ENCODE assay signal across 12 mouse cellular contexts in the genomic region with DNA sequence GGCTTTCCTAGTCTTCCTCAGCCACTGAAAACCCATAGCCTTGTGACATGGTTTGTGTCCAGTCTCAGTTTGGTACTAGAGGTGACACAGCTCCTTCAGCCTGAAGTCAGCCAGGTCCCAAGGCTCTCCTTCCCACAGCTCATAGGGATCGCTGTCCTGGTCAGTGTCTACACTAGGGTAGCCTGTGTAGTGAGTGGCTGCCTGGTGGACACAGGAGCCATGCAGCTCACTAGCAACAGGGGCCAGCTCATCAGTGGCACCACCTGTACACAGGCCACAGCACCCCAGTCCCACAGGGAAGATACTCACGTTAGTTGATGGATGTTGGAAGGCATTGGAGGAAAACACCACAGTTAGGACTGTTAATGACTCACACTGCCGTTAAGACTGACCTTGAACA.
"Had no signal": no experiment of that assay in that cellular context is flagged by ENCODE, and none has a peak within 500 bp of the region (broad histone marks: within the 10 kb centered on the region; RNA-seq: fewer than 3 reads in every experiment).

No protein-coding gene starts in this region.

- H3K9ac ChIP-seq: limb, embryonic 12.5 days; liver, embryonic 15.5 days; neural tube, embryonic 12.5 days had no signal

- ATAC-seq: lung, postnatal 0 days had no signal

- H3K4me2 ChIP-seq: limb, embryonic 12.5 days; liver, embryonic 15.5 days; neural tube, embryonic 12.5 days had no signal

- DNase-seq: kidney, postnatal 25 days; layer of hippocampus, adult 9-11 months; lung, adult 2 months; lung, postnatal 36 days; midbrain, embryonic 14.5 days; thymus, adult 18-20 months; thymus, postnatal 14 days had no signal

- H3K4me3 ChIP-seq: limb, embryonic 12.5 days; liver, embryonic 15.5 days; midbrain, embryonic 10.5 days; neural tube, embryonic 12.5 days had no signal

- H3K27ac ChIP-seq: limb, embryonic 12.5 days; liver, embryonic 15.5 days; midbrain, embryonic 10.5 days; neural tube, embryonic 12.5 days had no signal

- H3K9me3 ChIP-seq: limb, embryonic 12.5 days; liver, embryonic 15.5 days; midbrain, embryonic 10.5 days; neural tube, embryonic 12.5 days had no signal

- H3K27me3 ChIP-seq: limb, embryonic 12.5 days; liver, embryonic 15.5 days; neural tube, embryonic 12.5 days had no signal

- H3K4me1 ChIP-seq: limb, embryonic 12.5 days; midbrain, embryonic 10.5 days; neural tube, embryonic 12.5 days had no signal
